Mouse (Mus musculus) CH12.LX (cell line): ENCODE measurements around the gene Dusp6. TPM values are rescaled to one million over a fixed set of nuclear protein-coding genes. Genes with fewer than 3 reads are reported as not detected.
"Not testable (repeated sequence)": the region's sequence is repeated elsewhere in the genome, so short reads cannot be mapped to it uniquely, and the experiment has no call there.

Source experiments
- DNase-seq: peaks from one replicate; pipeline ENCODE4 v3.0.0-alpha.2; 2013; ENCODE audit errors: extremely low read depth
- H3K27ac ChIP-seq: 2 replicates; pipeline ENCODE4 v1.5.1; 2012; ENCODE audit warnings: low read depth, mild to moderate bottlenecking, control low read depth, moderate library complexity; ENCODE audit not compliant: insufficient read depth
- H3K27me3 ChIP-seq: replicated peaks from 2 replicates; pipeline ENCODE3; 2012; ENCODE audit warnings: inconsistent platforms
- H3K36me3 ChIP-seq, 2 experiments: replicated peaks in 1 of 2; 2 replicates each; pipeline versions ENCODE3 to v1.6.1; 2012; ENCODE audit warnings: inconsistent platforms in 1 of 2, low read length in 1 of 2, mild to moderate bottlenecking in 1 of 2, mixed read lengths in 1 of 2, moderate library complexity in 1 of 2; ENCODE audit not compliant: control insufficient read depth in 1 of 2, insufficient read depth in 1 of 2
- H3K4me1 ChIP-seq, 2 experiments: 2 replicates each; pipeline ENCODE4 v1.6.1; 2012; ENCODE audit warnings: inconsistent platforms in 1 of 2, moderate library complexity in 1 of 2; ENCODE audit not compliant: insufficient read depth in 2 of 2, control insufficient read depth in 1 of 2
- H3K4me2 ChIP-seq: 2 replicates; pipeline ENCODE4 v1.6.1; 2012; ENCODE audit warnings: low read depth, mild to moderate bottlenecking, control low read depth; ENCODE audit not compliant: poor library complexity, insufficient read depth, severe bottlenecking
- H3K4me3 ChIP-seq, 3 experiments: fragments of 150-350 bp in 1 of 3; sonication (generic) in 1 of 3; replicated peaks in 1 of 3; 2 replicates each; pipeline versions ENCODE3 to v1.5.1; 2011 to 2012; ENCODE audit warnings: low read depth in 2 of 3, low read length in 2 of 3, mild to moderate bottlenecking in 2 of 3, moderate library complexity in 2 of 3, control low read depth in 1 of 3, improper control_type of control experiment in 1 of 3, inconsistent platforms in 1 of 3, mixed read lengths in 1 of 3; ENCODE audit not compliant: poor library complexity in 1 of 3
- H3K79me2 ChIP-seq: replicated peaks from 2 replicates; pipeline ENCODE4 v1.6.1; 2012; ENCODE audit warnings: mild to moderate bottlenecking, moderate library complexity; ENCODE audit not compliant: control insufficient read depth, poor library complexity, insufficient read depth, severe bottlenecking; ENCODE audit errors: extremely low read depth
- H3K9ac ChIP-seq: 2 replicates; pipeline ENCODE4 v1.6.1; 2012; ENCODE audit warnings: low read depth, mild to moderate bottlenecking, control low read depth, moderate library complexity; ENCODE audit not compliant: insufficient read depth
- H3K9me3 ChIP-seq: replicated peaks from 2 replicates; pipeline ENCODE3; 2012; ENCODE audit warnings: low read length, inconsistent platforms, mixed read lengths
- CHD1 ChIP-seq: IDR thresholded peaks from 2 replicates; pipeline ENCODE4 v1.6.1; 2012; ENCODE audit warnings: low read depth, low read length, improper control_type of control experiment, inconsistent platforms
- E2F4 ChIP-seq: IDR thresholded peaks from 2 replicates; pipeline ENCODE4 v1.6.1; 2011; ENCODE audit warnings: low read depth, low read length, improper control_type of control experiment; ENCODE audit not compliant: insufficient replicate concordance
- EP300 ChIP-seq: IDR thresholded peaks from 2 replicates; pipeline ENCODE4 v1.6.1; 2011; ENCODE audit warnings: low read length, improper control_type of control experiment
- GABPA ChIP-seq: IDR thresholded peaks from 2 replicates; pipeline ENCODE4 v1.6.1; 2012; ENCODE audit warnings: low read depth, low read length, improper control_type of control experiment, inconsistent platforms; ENCODE audit not compliant: insufficient replicate concordance
- HCFC1 ChIP-seq: IDR thresholded peaks from 2 replicates; pipeline ENCODE4 v1.6.1; 2012; ENCODE audit warnings: low read depth, mild to moderate bottlenecking, inconsistent platforms, low read length, improper control_type of control experiment
- IRF4 ChIP-seq: IDR thresholded peaks from 2 replicates; pipeline ENCODE4 v1.6.1; 2014; ENCODE audit warnings: low read depth, mild to moderate bottlenecking, inconsistent platforms, low read length, improper control_type of control experiment
- JUN ChIP-seq: IDR thresholded peaks from 2 replicates; pipeline ENCODE4 v1.6.1; 2011; ENCODE audit warnings: low read depth, mild to moderate bottlenecking, low read length, improper control_type of control experiment, moderate library complexity; ENCODE audit not compliant: insufficient read depth
- JUND ChIP-seq: conservative IDR thresholded peaks from 2 replicates; pipeline ENCODE4 v1.6.1; 2011; ENCODE audit warnings: low read depth, low read length, improper control_type of control experiment
- KAT2A ChIP-seq: IDR thresholded peaks from 2 replicates; pipeline ENCODE4 v1.6.1; 2012; ENCODE audit warnings: low read length, improper control_type of control experiment, inconsistent platforms; ENCODE audit not compliant: insufficient replicate concordance
- MAFK ChIP-seq: IDR thresholded peaks from 2 replicates; pipeline ENCODE4 v1.6.1; 2011; ENCODE audit warnings: low read length, improper control_type of control experiment; ENCODE audit not compliant: insufficient replicate concordance
- MAZ ChIP-seq: IDR thresholded peaks from 2 replicates; pipeline ENCODE4 v1.6.1; 2012; ENCODE audit warnings: low read depth, mild to moderate bottlenecking, inconsistent platforms, low read length, improper control_type of control experiment, moderate library complexity
- MEF2A ChIP-seq: IDR thresholded peaks from 2 replicates; pipeline ENCODE4 v1.6.1; 2014; ENCODE audit warnings: low read depth, mild to moderate bottlenecking, inconsistent platforms, low read length, improper control_type of control experiment, borderline replicate concordance
- NELFE ChIP-seq: IDR thresholded peaks from 2 replicates; pipeline ENCODE4 v1.6.1; 2011; ENCODE audit warnings: low read depth, low read length, improper control_type of control experiment
- POLR2AphosphoS2 ChIP-seq: IDR thresholded peaks from 2 replicates; pipeline ENCODE4 v1.6.1; 2011; ENCODE audit warnings: low read depth, low read length, improper control_type of control experiment
- SIN3A ChIP-seq: IDR thresholded peaks from 2 replicates; pipeline ENCODE4 v1.6.1; 2012; ENCODE audit warnings: low read length, improper control_type of control experiment, inconsistent platforms
- SMC3 ChIP-seq: IDR thresholded peaks from 2 replicates; pipeline ENCODE4 v1.6.1; 2011; ENCODE audit warnings: low read depth, low read length, improper control_type of control experiment
- TCF12 ChIP-seq: IDR thresholded peaks from 2 replicates; pipeline ENCODE4 v1.6.1; 2014; ENCODE audit warnings: low read depth, mild to moderate bottlenecking, inconsistent platforms, low read length, improper control_type of control experiment
- dilution Hi-C: fragments of 300-500 bp; cut with MboI; formaldehyde crosslinking; loops from 2 replicates; pipeline ENCODE4 v1.14.3; 2020; ENCODE audit warnings: low sequenced_read_pairs; ENCODE audit not compliant: extremely low pct_unique_long_range_greater_than_20kb, extremely low pct_ligation_motif_present
- in situ Hi-C: fragments of 300-500 bp; cut with MboI; formaldehyde crosslinking; loops from 3 replicates; pipeline ENCODE4 v1.14.3; 2019; ENCODE audit warnings: low sequenced_read_pairs, low pct_ligation_motif_present, low pct_unique_long_range_greater_than_20kb, mixed read lengths
- polyA plus RNA-seq: library from polyadenylated mRNA; unstranded; fragments of >175 nt; gene quantifications from 2 replicates; pipeline ENCODE4 v1.2.1, GENCODE M21; 2012; ENCODE audit warnings: low read depth; ENCODE audit not compliant: insufficient read length
- total RNA-seq, 2 experiments: library from RNA; depleted of rRNA; stranded (reverse); fragments of 300-350 nt in 1 of 2; fragments of >200 nt in 1 of 2; gene quantifications; 2 replicates each; pipeline ENCODE4 v1.2.3; 2012 to 2014

Dusp6 gene
- total and polyA plus RNA-seq, 3 experiments, result 6.1 to 11.6 (median 7.6) TPM

GRCm38 (mm10) chr10:99214421-99215299 lies 48.4 kb upstream of the Dusp6 start:
- no peaks in the 10 kb centered on the region for H3K79me2 ChIP-seq
- no peak overlapping the region for H3K9ac ChIP-seq
- no peaks in the 10 kb centered on the region for H3K9me3 ChIP-seq
- no peak overlapping the region for H3K4me3 ChIP-seq
- H3K36me3 ChIP-seq, result no peaks in the 10 kb centered on the region
- H3K27me3 ChIP-seq, result no peaks in the 10 kb centered on the region
- in situ Hi-C loops, result no loop called here
- peaks cover 0 to 5% of the 10 kb centered on the region in 2 experiments; a peak in 2 of 4 replicates for H3K4me1 ChIP-seq
- dilution Hi-C loops, result no loop called here
- no peak overlapping the region for H3K27ac ChIP-seq
- H3K4me2 ChIP-seq, result no peak overlapping the region
- DNase-seq, result no peak
- TF ChIP-seq MEF2A (no peak), GABPA (no peak), JUND (no peak), KAT2A (no peak), CHD1 (no peak), MAFK (no peak), EP300 (no peak), IRF4 (no peak), SMC3 (no peak), SIN3A (no peak), JUN (no peak), E2F4 (no peak), NELFE (no peak), HCFC1 (no peak), TCF12 (no peak), POLR2AphosphoS2 (no peak), MAZ (no peak)

- in situ Hi-C loops, H3K27me3 ChIP-seq, dilution Hi-C loops, H3K27ac ChIP-seq, H3K4me3 ChIP-seq, H3K9me3 ChIP-seq, H3K36me3 ChIP-seq, DNase-seq, H3K4me2 ChIP-seq, H3K9ac ChIP-seq, H3K79me2 ChIP-seq, H3K4me1 ChIP-seq: not testable (repeated sequence)
These were observed 46.5 kb upstream of the Dusp6 start for GRCm38 (mm10) chr10:99216570-99216969.
